Mouse (Mus musculus) olfactory bulb, adult 2 months (tissue): Measurements from ENCODE around the gene Aco2.

Experiments
- CTCF ChIP-seq: fragments of 200-500 bp; IDR thresholded peaks from 2 replicates; pipeline ENCODE4 v1.5.1; 2012; ENCODE audit warnings: low read depth, mild to moderate bottlenecking, low read length, moderate library complexity; ENCODE audit not compliant: insufficient read depth
- POLR2A ChIP-seq: fragments of 200-500 bp; IDR thresholded peaks from 2 replicates; pipeline ENCODE4 v1.6.1; 2012; ENCODE audit warnings: mild to moderate bottlenecking, low read depth, low read length, moderate library complexity; ENCODE audit not compliant: insufficient read depth

DNA sequence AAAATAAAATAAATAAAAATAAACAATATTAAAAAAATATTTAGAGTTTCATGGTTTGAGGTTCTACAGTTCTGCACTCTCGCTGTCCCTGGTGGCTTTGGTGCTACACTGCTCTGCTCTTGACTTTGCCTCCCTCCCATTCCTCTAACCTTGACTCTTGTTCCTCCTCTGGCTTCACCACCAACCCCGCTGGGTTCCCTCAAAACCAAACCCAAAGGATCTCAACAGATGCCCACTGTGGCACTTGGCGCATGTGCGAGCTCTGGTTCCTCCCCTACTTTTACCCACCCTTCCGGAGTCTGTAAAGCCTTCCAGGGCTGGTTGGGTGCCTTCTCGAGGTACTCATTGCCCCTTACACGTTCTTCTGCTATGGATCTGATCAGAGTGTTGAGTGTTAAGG lies 29.8 kb upstream of the Aco2 start:
- TF ChIP-seq CTCF (no peak), POLR2A (no peak)
